Mouse (Mus musculus) gastrocnemius, adult 8-10 months (tissue): ENCODE measurements around the gene Sphk2. TPM values are rescaled to one million over a fixed set of nuclear protein-coding genes. Genes with fewer than 3 reads are reported as not detected.

Source experiments
- DNase-seq, 2 experiments: peaks; one replicate each; pipeline ENCODE4 v3.0.0; 2022; ENCODE audit warnings: low spot score in 2 of 2
- total RNA-seq, 4 experiments: library from RNA; stranded (reverse); gene quantifications; 2 replicates each; pipeline ENCODE4 v1.2.4; 2022

Sphk2 gene
- total RNA-seq, 4 experiments from 2014 or later, result 10.6 to 15.0 (median 13.0) TPM

GRCm38 (mm10) chr7:45660746-45661478 is 56.9 kb downstream of the Sphk2 start:
- no peak for DNase-seq

Other genes starting within 250 kb of the Sphk2 start
- not detected for gene Tulp2, start 236.1 kb downstream of the Sphk2 start, total RNA-seq
- gene Gm45808, start 231.2 kb downstream of the Sphk2 start, total RNA-seq, result 10 to 100 TPM in 3 of 4 experiments, 1 to 10 TPM in 1; 9.7 to 19.4 (median 11.8) TPM
- 10 to 100 TPM; 22.2 to 29.9 (median 27.6) TPM for gene Dhdh, start 229.2 kb downstream of the Sphk2 start, total RNA-seq
- gene Nucb1, start 207.6 kb downstream of the Sphk2 start, total RNA-seq, result 10 to 100 TPM; 51.1 to 66.1 (median 56.8) TPM
- 10 to 100 TPM; 19.6 to 34.3 (median 29.4) TPM for gene Ppp1r15a, start 191.7 kb downstream of the Sphk2 start, total RNA-seq
- gene Plekha4, start 191.7 kb downstream of the Sphk2 start, total RNA-seq, result 1 to 10 TPM; 1.4 to 5.4 (median 4.6) TPM
- 1 to 10 TPM in 1 of 4 experiments, under 1 TPM in 2, not detected in 1; 0.52 to 2.8 (median 0.56) TPM for gene Hsd17b14, start 163.1 kb downstream of the Sphk2 start, total RNA-seq
- 100 to 1,000 TPM in 1 of 4 experiments, 10 to 100 TPM in 3; 82.2 to 107 (median 91.8) TPM for gene Bcat2, start 147.8 kb downstream of the Sphk2 start, total RNA-seq
- not detected for gene Fgf21, start 102.5 kb downstream of the Sphk2 start, total RNA-seq
- not detected for gene Fut1, start 100.7 kb downstream of the Sphk2 start, total RNA-seq
- gene Izumo1, start 96.2 kb downstream of the Sphk2 start, total RNA-seq, result not detected
- gene Rasip1, start 90.5 kb downstream of the Sphk2 start, total RNA-seq, result 1 to 10 TPM; 5.1 to 7.0 (median 5.3) TPM
- gene Mamstr, start 78.0 kb downstream of the Sphk2 start, total RNA-seq, result 10 to 100 TPM; 18.5 to 36.8 (median 28.8) TPM
- gene Fut2, start 51.6 kb downstream of the Sphk2 start, total RNA-seq, result under 1 TPM; 0.12 to 0.29 (median 0.20) TPM
- under 1 TPM; 0.18 to 0.48 (median 0.27) TPM for gene Ntn5, start 34.0 kb downstream of the Sphk2 start, total RNA-seq
- under 1 TPM in 3 of 4 experiments, not detected in 1; 0.12 to 0.18 (median 0.16) TPM for gene Sec1, start 23.6 kb downstream of the Sphk2 start, total RNA-seq
- 10 to 100 TPM; 14.3 to 18.2 (median 16.1) TPM for gene Car11, start 18.2 kb downstream of the Sphk2 start, total RNA-seq
- gene Dbp, start 12.9 kb downstream of the Sphk2 start, total RNA-seq, result 100 to 1,000 TPM in 3 of 4 experiments, 10 to 100 TPM in 1; 69.5 to 173 (median 143) TPM
- 100 to 1,000 TPM; 479 to 609 (median 594) TPM for gene Rpl18, start 2.5 kb downstream of the Sphk2 start, total RNA-seq
- under 1 TPM in 2 of 4 experiments, not detected in 2; 0.10 to 0.38 TPM for gene Fam83e, start 3.2 kb upstream of the Sphk2 start, total RNA-seq
- not detected for gene Spaca4, start 7.8 kb upstream of the Sphk2 start, total RNA-seq
- not detected for gene Lmtk3, start 65.7 kb upstream of the Sphk2 start, total RNA-seq
- gene Sult2b1, start 66.7 kb upstream of the Sphk2 start, total RNA-seq, result not detected
- gene Cyth2, start 96.6 kb upstream of the Sphk2 start, total RNA-seq, result 10 to 100 TPM; 25.2 to 34.3 (median 30.8) TPM
- under 1 TPM in 2 of 4 experiments, not detected in 2; 0.11 to 0.29 TPM for gene Kcnj14, start 106.8 kb upstream of the Sphk2 start, total RNA-seq
- gene Grwd1, start 112.9 kb upstream of the Sphk2 start, total RNA-seq, result 10 to 100 TPM; 15.5 to 17.3 (median 16.1) TPM
- 10 to 100 TPM; 68.0 to 73.7 (median 70.1) TPM for gene Kdelr1, start 154.8 kb upstream of the Sphk2 start, total RNA-seq
- under 1 TPM in 2 of 4 experiments, not detected in 2; 0.07 to 0.11 TPM for gene Grin2d, start 160.4 kb upstream of the Sphk2 start, total RNA-seq
- not detected for gene Syngr4, start 178.7 kb upstream of the Sphk2 start, total RNA-seq
- 10 to 100 TPM; 52.6 to 67.7 (median 56.3) TPM for gene Tmem143, start 178.9 kb upstream of the Sphk2 start, total RNA-seq
- 10 to 100 TPM in 1 of 4 experiments, 1 to 10 TPM in 3; 6.2 to 10.2 (median 6.8) TPM for gene Emp3, start 203.4 kb upstream of the Sphk2 start, total RNA-seq
- gene Ccdc114, start 206.1 kb upstream of the Sphk2 start, total RNA-seq, result under 1 TPM in 3 of 4 experiments, not detected in 1; 0.19 to 0.85 (median 0.29) TPM